Mouse (Mus musculus) layer of hippocampus, adult 2 months (tissue): ENCODE measurements at regions not wholly inside any gene's neighbourhood (a gene's known extent, or its start where the extent isn't known, plus 50 kb on each side); places are given as distances from the start of the nearest gene placed in this dataset.

Experiments
- DNase-seq, 2 experiments: peaks; one replicate each; pipeline ENCODE4 v3.0.0; 2022; ENCODE audit warnings: low spot score in 2 of 2
- H3K27ac ChIP-seq: fragments of 200-600 bp; 2 replicates; pipeline ENCODE4 v1.8.1; 2022
- H3K4me3 ChIP-seq: fragments of 200-600 bp; 2 replicates; pipeline ENCODE4 v1.8.1; 2022; ENCODE audit warnings: mild to moderate bottlenecking
- CTCF ChIP-seq: fragments of 200-600 bp; conservative IDR thresholded peaks from 2 replicates; pipeline ENCODE4 v1.8.1; 2022; ENCODE audit warnings: antibody characterized with exemption, mild to moderate bottlenecking, moderate library complexity

DNA sequence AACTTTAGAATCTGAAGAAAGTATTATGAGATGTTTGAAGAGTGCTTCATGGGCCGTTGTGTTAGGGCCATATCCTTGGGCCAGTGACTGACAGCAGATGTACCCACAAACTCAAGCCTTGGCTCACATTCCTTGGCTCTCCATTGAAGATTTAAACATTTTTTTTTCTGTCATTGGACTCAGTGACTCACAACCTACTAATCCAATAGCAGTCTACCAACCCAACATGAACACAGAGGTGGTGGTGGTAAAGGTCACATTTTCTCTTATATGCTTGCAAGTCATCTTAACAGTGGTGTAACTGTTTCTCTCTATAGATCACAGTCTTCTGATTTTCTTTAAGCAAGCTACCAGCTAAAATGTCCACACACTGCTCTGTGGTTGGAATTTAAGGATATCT lies 125.5 kb upstream of the Rarb start:
- no peak for TF ChIP-seq CTCF
- DNase-seq, result no peak
- no peak overlapping the region for H3K27ac ChIP-seq

GRCm38 (mm10) chr14:16943531-16943930 lies 124.6 kb upstream of the Rarb start:
- no peak for TF ChIP-seq CTCF
- Histone ChIP-seq H3K27ac (no peak overlapping the region), H3K4me3 (no peak overlapping the region)
- no peak for DNase-seq

More for the DNA sequence above, 125.5 kb upstream of the Rarb start:
- no peak overlapping the region for H3K4me3 ChIP-seq

GRCm38 (mm10) chr14:16927136-16927535 lies 108.2 kb upstream of the Rarb start:
- DNase-seq, result no peak
- Histone ChIP-seq H3K27ac (no peak overlapping the region), H3K4me3 (no peak overlapping the region)
- no peak for TF ChIP-seq CTCF

DNA sequence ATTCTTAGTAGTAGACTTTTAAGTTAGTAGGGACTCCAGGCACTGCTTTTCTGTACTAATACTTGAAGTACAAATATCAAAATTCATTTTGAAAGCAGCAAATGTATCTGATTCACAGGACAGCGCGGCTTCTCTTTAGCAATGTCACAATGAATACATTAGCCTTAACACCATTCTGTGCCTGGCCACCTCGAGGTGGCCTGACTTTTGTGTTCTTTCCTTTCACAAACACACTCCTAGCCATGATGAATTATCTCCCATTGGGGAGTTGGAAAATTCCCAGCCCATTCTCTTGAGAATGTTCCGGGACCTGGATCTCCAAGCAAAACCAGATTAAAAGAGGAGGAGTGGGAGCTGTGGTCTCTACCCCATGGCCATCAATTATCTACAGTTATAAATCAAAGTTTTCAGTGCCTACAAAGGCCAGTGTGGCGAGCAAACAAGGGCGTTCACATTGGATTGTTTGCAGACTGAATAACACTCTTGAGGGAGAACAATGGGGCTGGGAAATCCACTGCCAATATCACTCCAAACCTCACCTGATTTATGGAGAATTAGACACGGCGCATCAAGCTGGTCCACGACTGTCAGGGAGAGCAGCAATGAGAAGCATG lies 82.7 kb upstream of the Rarb start:
- Histone ChIP-seq H3K4me3 (no peak overlapping the region), H3K27ac (no peak overlapping the region)
- no peak for TF ChIP-seq CTCF
- no peak for DNase-seq

DNA sequence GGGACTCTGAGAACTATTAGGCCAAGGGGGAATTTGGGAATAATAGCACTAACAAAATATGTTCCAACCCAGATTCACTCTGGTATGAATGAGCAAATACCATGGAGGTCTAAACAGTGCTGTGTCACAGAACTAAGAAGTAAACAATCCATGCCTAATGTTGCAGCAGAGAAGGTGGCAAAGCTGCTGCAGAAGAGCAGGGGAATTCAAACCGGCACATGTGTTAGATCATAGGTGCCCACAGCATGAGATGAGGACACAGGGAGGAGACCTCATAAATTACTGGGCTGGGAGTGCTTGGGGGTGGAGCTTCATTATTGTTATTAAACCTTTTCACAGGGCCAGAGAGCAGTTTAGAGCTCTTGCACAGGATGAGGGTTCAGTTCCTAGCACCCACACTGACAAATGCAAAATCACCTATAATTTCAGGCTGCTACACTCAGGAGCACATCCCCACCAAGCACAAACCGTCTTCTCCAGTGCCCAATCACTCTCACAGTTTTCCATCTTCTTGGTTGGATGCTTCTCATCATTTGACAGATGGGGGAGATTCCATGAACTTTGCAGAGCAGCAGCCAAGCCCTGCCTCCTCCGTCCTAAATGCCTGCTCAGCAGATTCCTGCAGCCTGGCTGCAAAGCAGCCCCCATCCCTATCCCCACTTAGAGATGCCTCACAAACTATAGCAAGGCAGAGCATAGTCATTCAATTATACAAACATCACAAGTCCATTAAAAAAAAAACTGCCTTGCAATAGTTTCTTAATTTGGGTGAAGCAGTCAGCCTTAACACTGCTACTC lies 79.0 kb upstream of the Rarb start:
- Histone ChIP-seq H3K27ac (no peak overlapping the region), H3K4me3 (no peak overlapping the region)
- no peak for TF ChIP-seq CTCF
- DNase-seq, result no peak

DNA sequence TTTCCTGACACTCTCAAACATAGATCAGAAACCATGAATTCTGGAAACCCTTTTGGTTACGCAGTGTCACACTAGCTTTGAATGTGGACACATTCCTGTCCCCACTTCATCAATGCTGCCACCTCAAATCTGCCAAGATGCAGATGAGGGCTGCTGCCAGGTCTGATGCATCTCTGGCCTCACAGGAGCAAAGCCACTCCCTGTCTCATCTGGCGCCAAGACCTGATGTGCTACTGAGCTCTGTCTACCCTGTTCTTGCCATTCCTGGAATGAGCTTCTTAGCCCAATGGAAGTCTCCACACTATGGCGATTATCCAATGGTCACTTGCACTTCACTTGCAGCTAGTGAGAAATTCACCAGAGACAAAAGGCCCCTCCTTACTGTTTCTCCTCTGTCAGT lies 78.0 kb upstream of the Rarb start:
- Histone ChIP-seq H3K27ac (no peak overlapping the region), H3K4me3 (no peak overlapping the region)
- no peak for DNase-seq
- no peak for TF ChIP-seq CTCF

GRCm38 (mm10) chr14:16881249-16881648 lies 62.3 kb upstream of the Rarb start:
- no peak for TF ChIP-seq CTCF
- H3K27ac ChIP-seq, result no peak overlapping the region

GRCm38 (mm10) chr14:16869221-16869620 lies 50.3 kb upstream of the Rarb start:
- Histone ChIP-seq H3K4me3 (no peak overlapping the region), H3K27ac (no peak overlapping the region)
- TF ChIP-seq CTCF, result no peak
- no peak for DNase-seq

More at GRCm38 (mm10) chr14:16881249-16881648, 62.3 kb upstream of the Rarb start:
- no peak for DNase-seq
- H3K4me3 ChIP-seq, result no peak overlapping the region
